Mouse (Mus musculus): Measurements from ENCODE around the gene Gm45062. TPM values are rescaled to one million over a fixed set of nuclear protein-coding genes. Genes with fewer than 3 reads are reported as not detected.
"Not testable (repeated sequence)": the region's sequence is repeated elsewhere in the genome, so short reads cannot be mapped to it uniquely, and the experiment has no call there.

Gene Gm45062
- polyA plus RNA-seq, 1 experiment from 2014 or later: 14.5 TPM

GRCm38 (mm10) chr6:8294048-8294784, 35.0 kb downstream of the Gm45062 start:
- WGBS: 85% methylated on average over 4 of the region's 4 CpGs
- H3K4me3 ChIP-seq (ENCODE audit: low read depth, low read length): no peak overlapping the region
- H3K36me3 ChIP-seq (ENCODE audit: control insufficient read depth, insufficient read depth, low read length): no peaks in the 10 kb centered on the region
- no peak overlapping the region for H3K4me2 ChIP-seq (replicated peaks; ENCODE audit: low read depth, low read length)
- no peak overlapping the region for H3K27ac ChIP-seq (ENCODE audit: low read depth, low read length)
- no peaks in the 10 kb centered on the region for H3K4me1 ChIP-seq (replicated peaks; ENCODE audit: control insufficient read depth, insufficient read depth, low read length)
- DNase-seq (ENCODE audit: low spot score) (no peak), ATAC-seq (ENCODE audit: low FRiP score) (no peak)
- H3K27me3 ChIP-seq (ENCODE audit: control insufficient read depth, insufficient read depth, low read length): no peaks in the 10 kb centered on the region
- no peaks in the 10 kb centered on the region for H3K9me3 ChIP-seq (ENCODE audit: control insufficient read depth, low read length)
- H3K9ac ChIP-seq (ENCODE audit: low read depth, low read length): no peak overlapping the region

DNA sequence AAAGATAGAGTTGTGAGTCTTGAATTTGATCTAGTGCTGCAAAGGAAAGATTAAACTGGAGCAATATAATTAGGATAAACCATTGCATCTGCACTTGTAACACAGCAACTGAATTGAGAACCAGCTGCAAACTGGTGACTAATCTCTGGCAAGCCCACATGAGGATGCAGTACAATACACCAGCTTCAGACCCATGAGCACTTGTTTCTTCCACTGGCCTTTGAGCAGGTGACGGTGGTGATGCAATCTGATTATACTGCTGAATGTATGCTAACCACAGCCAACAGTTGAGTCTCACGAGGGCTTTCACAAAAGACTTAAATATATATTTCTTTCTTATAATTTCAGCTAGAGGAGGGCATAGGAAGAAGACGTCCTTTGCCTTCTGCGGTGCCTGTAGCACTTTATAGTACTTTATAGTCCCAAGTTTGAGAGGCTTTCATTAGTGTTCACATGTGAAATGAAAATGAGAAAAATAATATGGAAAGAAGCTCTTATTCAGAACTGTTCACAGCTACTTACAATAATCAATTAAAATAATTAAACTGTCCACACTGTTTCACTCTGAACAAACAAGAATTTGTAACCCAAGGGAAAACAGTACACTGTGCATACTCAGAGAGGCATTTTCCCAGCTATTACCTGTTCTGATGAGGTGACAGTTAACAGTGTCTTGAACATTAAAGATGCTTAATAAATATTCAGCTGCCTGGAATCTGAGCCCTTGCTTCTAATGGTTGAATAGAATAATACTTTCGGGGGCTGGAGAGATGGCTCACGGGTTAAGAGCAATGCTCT, 40.0 kb downstream of the Gm45062 start:
- Histone ChIP-seq H3K4me1 (replicated peaks; ENCODE audit: control insufficient read depth, insufficient read depth, low read length) (no peaks in the 10 kb centered on the region), H3K27me3 (ENCODE audit: control insufficient read depth, insufficient read depth, low read length) (no peaks in the 10 kb centered on the region), H3K9ac (ENCODE audit: low read depth, low read length) (no peak overlapping the region), H3K9me3 (ENCODE audit: control insufficient read depth, low read length) (no peaks in the 10 kb centered on the region), H3K27ac (ENCODE audit: low read depth, low read length) (no peak overlapping the region), H3K36me3 (ENCODE audit: control insufficient read depth, insufficient read depth, low read length) (no peaks in the 10 kb centered on the region), H3K4me3 (ENCODE audit: low read depth, low read length) (no peak overlapping the region), H3K4me2 (replicated peaks; ENCODE audit: low read depth, low read length) (no peak overlapping the region)
- 89% methylated on average over 6 of the region's 6 CpGs for WGBS
- DNase-seq (ENCODE audit: low spot score): no peak
- no peak for ATAC-seq (ENCODE audit: low FRiP score)

- no peak for ATAC-seq (ENCODE audit: low FRiP score)
- Histone ChIP-seq H3K4me2 (replicated peaks; ENCODE audit: low read depth, low read length) (no peak overlapping the region), H3K9ac (ENCODE audit: low read depth, low read length) (no peak overlapping the region), H3K27ac (ENCODE audit: low read depth, low read length) (no peak overlapping the region), H3K36me3 (ENCODE audit: control insufficient read depth, insufficient read depth, low read length) (no peaks in the 10 kb centered on the region), H3K27me3 (ENCODE audit: control insufficient read depth, insufficient read depth, low read length) (no peaks in the 10 kb centered on the region), H3K4me3 (ENCODE audit: low read depth, low read length) (no peak overlapping the region), H3K9me3 (ENCODE audit: control insufficient read depth, low read length) (no peaks in the 10 kb centered on the region), H3K4me1 (replicated peaks; ENCODE audit: control insufficient read depth, insufficient read depth, low read length) (no peaks in the 10 kb centered on the region)
- WGBS: 91% methylated on average over 6 of the region's 6 CpGs
- no peak for DNase-seq (ENCODE audit: low spot score)
Observed at GRCm38 (mm10) chr6:8307878-8308775, 48.9 kb downstream of the Gm45062 start.

- H3K27me3 ChIP-seq (ENCODE audit: control insufficient read depth, insufficient read depth, low read length): no peaks in the 10 kb centered on the region
- no peaks in the 10 kb centered on the region for H3K9me3 ChIP-seq (ENCODE audit: control insufficient read depth, low read length)
- WGBS: 91% methylated on average over 2 of the region's 2 CpGs
- H3K4me1 ChIP-seq (replicated peaks; ENCODE audit: control insufficient read depth, insufficient read depth, low read length): no peaks in the 10 kb centered on the region
- H3K27ac ChIP-seq (ENCODE audit: low read depth, low read length): no peak overlapping the region
- no peak overlapping the region for H3K4me2 ChIP-seq (replicated peaks; ENCODE audit: low read depth, low read length)
- H3K4me3 ChIP-seq (ENCODE audit: low read depth, low read length): no peak overlapping the region
- H3K36me3 ChIP-seq (ENCODE audit: control insufficient read depth, insufficient read depth, low read length): no peaks in the 10 kb centered on the region
- DNase-seq (ENCODE audit: low spot score) (no peak), ATAC-seq (ENCODE audit: low FRiP score) (no peak)
- H3K9ac ChIP-seq (ENCODE audit: low read depth, low read length): no peak overlapping the region
Observed at GRCm38 (mm10) chr6:8312554-8312953, 53.3 kb downstream of the Gm45062 start.

GRCm38 (mm10) chr6:8316201-8316600, 57.0 kb downstream of the Gm45062 start:
- Histone ChIP-seq H3K27me3 (ENCODE audit: control insufficient read depth, insufficient read depth, low read length) (no peaks in the 10 kb centered on the region), H3K4me1 (replicated peaks; ENCODE audit: control insufficient read depth, insufficient read depth, low read length) (no peaks in the 10 kb centered on the region), H3K4me2 (replicated peaks; ENCODE audit: low read depth, low read length) (no peak overlapping the region), H3K4me3 (ENCODE audit: low read depth, low read length) (no peak overlapping the region), H3K9me3 (ENCODE audit: control insufficient read depth, low read length) (no peaks in the 10 kb centered on the region), H3K36me3 (ENCODE audit: control insufficient read depth, insufficient read depth, low read length) (no peaks in the 10 kb centered on the region), H3K27ac (ENCODE audit: low read depth, low read length) (no peak overlapping the region), H3K9ac (ENCODE audit: low read depth, low read length) (no peak overlapping the region)
- DNase-seq (ENCODE audit: low spot score) (no peak), ATAC-seq (ENCODE audit: low FRiP score) (no peak)

DNA sequence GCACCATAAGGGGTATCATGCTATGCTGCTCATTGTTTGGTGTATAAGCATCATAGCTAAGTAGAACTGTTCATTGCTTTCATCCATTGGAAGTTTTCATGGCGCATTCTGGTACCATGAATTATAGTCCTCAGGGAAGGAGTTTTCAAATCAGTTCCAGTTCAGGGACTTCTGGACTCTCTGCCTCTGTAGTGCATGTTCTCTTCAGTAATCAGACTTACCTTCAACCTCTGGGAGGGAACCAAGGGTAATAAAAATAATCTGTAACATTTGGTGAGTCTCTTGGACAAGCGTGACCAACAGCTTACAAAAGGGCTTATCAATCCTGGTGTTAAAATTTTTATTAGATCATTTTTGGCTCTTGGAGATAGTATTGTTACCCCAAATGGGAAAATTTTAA, 60.3 kb downstream of the Gm45062 start:
- Histone ChIP-seq H3K4me2 (replicated peaks; ENCODE audit: low read depth, low read length) (no peak overlapping the region), H3K9me3 (ENCODE audit: control insufficient read depth, low read length) (no peaks in the 10 kb centered on the region), H3K36me3 (ENCODE audit: control insufficient read depth, insufficient read depth, low read length) (no peaks in the 10 kb centered on the region), H3K27ac (ENCODE audit: low read depth, low read length) (no peak overlapping the region), H3K4me3 (ENCODE audit: low read depth, low read length) (no peak overlapping the region), H3K9ac (ENCODE audit: low read depth, low read length) (no peak overlapping the region), H3K4me1 (replicated peaks; ENCODE audit: control insufficient read depth, insufficient read depth, low read length) (no peaks in the 10 kb centered on the region), H3K27me3 (ENCODE audit: control insufficient read depth, insufficient read depth, low read length) (no peaks in the 10 kb centered on the region)
- 96% methylated on average over 2 of the region's 2 CpGs for WGBS
- ATAC-seq (ENCODE audit: low FRiP score) (no peak), DNase-seq (ENCODE audit: low spot score) (no peak)

GRCm38 (mm10) chr6:8331496-8331895, 72.2 kb downstream of the Gm45062 start:
- not testable (repeated sequence) for H3K4me1 ChIP-seq (replicated peaks; ENCODE audit: control insufficient read depth, insufficient read depth, low read length); H3K9me3 ChIP-seq (ENCODE audit: control insufficient read depth, low read length); H3K27me3 ChIP-seq (ENCODE audit: control insufficient read depth, insufficient read depth, low read length); ATAC-seq (ENCODE audit: low FRiP score); H3K4me3 ChIP-seq (ENCODE audit: low read depth, low read length); H3K27ac ChIP-seq (ENCODE audit: low read depth, low read length); DNase-seq (ENCODE audit: low spot score); H3K36me3 ChIP-seq (ENCODE audit: control insufficient read depth, insufficient read depth, low read length); H3K9ac ChIP-seq (ENCODE audit: low read depth, low read length); H3K4me2 ChIP-seq (replicated peaks; ENCODE audit: low read depth, low read length)
- WGBS: 96% methylated on average over 3 of the region's 3 CpGs

DNA sequence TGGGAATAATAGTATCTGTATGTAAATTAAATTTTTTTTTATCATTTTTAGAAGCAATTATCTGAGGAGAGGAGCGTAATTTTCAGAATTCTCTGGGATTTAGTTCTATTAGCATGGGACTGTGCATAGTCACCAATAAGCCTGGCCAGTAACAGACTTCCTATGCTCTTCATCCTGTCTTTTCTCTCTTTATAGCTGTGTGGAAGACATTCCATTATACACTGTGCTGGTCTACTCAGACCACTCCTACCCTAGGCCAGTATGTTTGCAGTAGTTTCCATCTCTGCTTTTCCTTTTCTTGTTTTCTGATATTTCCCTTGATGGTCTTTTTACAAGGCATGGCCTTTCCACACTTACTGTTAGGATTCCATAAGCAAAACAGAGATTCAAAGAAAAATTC, 74.1 kb downstream of the Gm45062 start:
- 100% methylated on average over 1 of the region's 1 CpGs for WGBS
- no peak for ATAC-seq (ENCODE audit: low FRiP score)
- no peak overlapping the region for H3K4me2 ChIP-seq (replicated peaks; ENCODE audit: low read depth, low read length)

More for the DNA sequence above, 74.1 kb downstream of the Gm45062 start:
- no peak overlapping the region for H3K9ac ChIP-seq (ENCODE audit: low read depth, low read length)
- no peak overlapping the region for H3K27ac ChIP-seq (ENCODE audit: low read depth, low read length)
- no peak overlapping the region for H3K4me3 ChIP-seq (ENCODE audit: low read depth, low read length)
- H3K4me1 ChIP-seq (replicated peaks; ENCODE audit: control insufficient read depth, insufficient read depth, low read length): no peaks in the 10 kb centered on the region
- H3K36me3 ChIP-seq (ENCODE audit: control insufficient read depth, insufficient read depth, low read length): no peaks in the 10 kb centered on the region
- H3K27me3 ChIP-seq (ENCODE audit: control insufficient read depth, insufficient read depth, low read length): no peaks in the 10 kb centered on the region
- no peak for DNase-seq (ENCODE audit: low spot score)
- no peaks in the 10 kb centered on the region for H3K9me3 ChIP-seq (ENCODE audit: control insufficient read depth, low read length)

Data from hindbrain, embryonic 11.5 days (tissue).